Mouse (Mus musculus): Measurements from ENCODE around the gene Vmn1r85.
"Not testable (repeated sequence)": the region's sequence is repeated elsewhere in the genome, so short reads cannot be mapped to it uniquely, and the experiment has no call there.

DNA sequence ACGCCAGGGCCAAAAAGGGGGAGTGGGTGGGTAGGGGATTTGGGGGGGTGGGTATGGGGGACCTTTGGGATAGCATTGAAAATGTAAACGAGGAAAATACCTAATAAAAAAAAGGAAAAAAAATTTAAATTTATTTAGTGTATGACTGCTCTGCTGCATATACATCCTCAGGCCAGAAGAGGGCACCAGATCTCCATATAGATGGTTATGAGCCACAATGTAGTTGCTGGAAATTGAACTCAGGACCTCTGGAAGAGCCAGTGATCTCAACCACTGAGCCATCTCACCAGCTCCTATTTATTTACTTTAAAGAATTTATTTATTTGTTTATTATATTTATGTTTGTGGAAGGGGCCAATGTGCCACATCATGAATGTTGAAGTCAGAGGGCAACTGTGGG lies 31.6 kb downstream of the Vmn1r85 start:
- not testable (repeated sequence) for TF ChIP-seq EP300 (IDR thresholded peaks at IDR 0.05; ENCODE audit: insufficient read depth, low read depth, low read length); POLR2A (IDR thresholded peaks at IDR 0.05; ENCODE audit: insufficient read depth, low read length)
